Mouse (Mus musculus): Measurements from ENCODE around the gene Arxes2. TPM values are rescaled to one million over a fixed set of nuclear protein-coding genes. Genes with fewer than 3 reads are reported as not detected.
"Not testable (repeated sequence)": the region's sequence is repeated elsewhere in the genome, so short reads cannot be mapped to it uniquely, and the experiment has no call there.

The Arxes2 gene
- polyA plus RNA-seq, 1 experiment from 2014 or later, result 68.2 TPM

DNA sequence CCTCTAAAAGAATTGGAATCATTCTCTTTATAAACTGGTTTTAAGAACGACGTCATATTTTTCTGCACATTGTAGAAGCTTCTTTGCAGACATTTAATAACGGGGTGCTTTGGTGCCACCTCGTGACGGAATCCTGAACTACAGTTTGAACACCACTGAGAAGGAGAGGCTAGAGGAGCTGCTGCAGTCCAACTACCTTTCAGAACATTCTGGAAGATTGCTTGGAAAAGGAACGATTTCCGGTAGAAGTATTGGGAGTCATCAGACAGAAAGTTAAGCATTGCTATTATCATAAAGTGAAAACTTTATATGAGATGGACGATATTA lies 18.4 kb upstream of the Arxes2 start:
- Histone ChIP-seq H3K4me1 (no peaks in the 10 kb centered on the region), H3K9ac (no peak overlapping the region), H3K27me3 (replicated peaks) (no peaks in the 10 kb centered on the region), H3K9me3 (no peaks in the 10 kb centered on the region), H3K36me3 (no peaks in the 10 kb centered on the region), H3K4me3 (replicated peaks) (no peak overlapping the region), H3K27ac (no peak overlapping the region), H3K4me2 (no peak overlapping the region)
- ATAC-seq (ENCODE audit: insufficient read depth, low FRiP score, low read depth), result no peak
- 24% methylated on average over 8 of the region's 8 CpGs for WGBS

DNA sequence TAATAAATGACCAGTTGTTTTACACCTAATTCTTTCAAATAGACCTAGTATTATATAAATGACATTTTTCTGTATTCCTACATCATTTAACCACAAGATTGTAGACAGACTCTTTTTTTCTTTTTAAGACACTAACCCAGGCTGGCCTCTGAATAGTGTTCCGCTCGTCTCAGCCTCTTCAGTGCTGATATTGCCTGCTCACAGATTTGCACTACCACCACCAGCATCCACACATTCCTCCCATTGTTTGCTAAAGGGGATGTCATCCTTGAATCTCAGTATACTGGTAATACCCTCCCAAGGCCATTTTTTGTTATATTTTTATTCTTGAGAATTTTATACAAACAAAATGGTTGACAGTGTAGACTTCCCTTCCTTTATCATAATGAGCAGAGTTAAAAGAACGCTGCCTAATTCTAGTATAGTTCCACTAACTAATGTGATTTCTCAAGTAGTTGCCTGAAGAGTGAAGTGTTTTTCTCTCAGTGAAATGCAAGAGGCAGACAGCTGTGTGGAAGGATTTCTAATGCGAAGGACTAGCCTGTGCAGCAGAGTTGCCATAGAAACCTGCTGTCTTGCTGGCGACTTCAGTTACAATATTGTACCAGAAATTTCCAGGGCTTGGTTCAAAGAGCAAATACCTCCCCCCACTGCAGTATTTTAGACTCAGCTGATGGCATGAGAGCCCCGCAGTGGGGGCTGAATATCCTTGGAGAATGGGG lies 8.9 kb upstream of the Arxes2 start:
- H3K27me3 ChIP-seq (replicated peaks), result no peaks in the 10 kb centered on the region
- 71% methylated on average over 6 of the region's 6 CpGs for WGBS
- no peak overlapping the region for H3K4me3 ChIP-seq (replicated peaks)
- no peaks in the 10 kb centered on the region for H3K4me1 ChIP-seq
- no peaks in the 10 kb centered on the region for H3K36me3 ChIP-seq
- H3K9me3 ChIP-seq, result no peaks in the 10 kb centered on the region
- no peak overlapping the region for H3K27ac ChIP-seq
- no peak overlapping the region for H3K4me2 ChIP-seq
- no peak for ATAC-seq (ENCODE audit: insufficient read depth, low FRiP score, low read depth)
- no peak overlapping the region for H3K9ac ChIP-seq

DNA sequence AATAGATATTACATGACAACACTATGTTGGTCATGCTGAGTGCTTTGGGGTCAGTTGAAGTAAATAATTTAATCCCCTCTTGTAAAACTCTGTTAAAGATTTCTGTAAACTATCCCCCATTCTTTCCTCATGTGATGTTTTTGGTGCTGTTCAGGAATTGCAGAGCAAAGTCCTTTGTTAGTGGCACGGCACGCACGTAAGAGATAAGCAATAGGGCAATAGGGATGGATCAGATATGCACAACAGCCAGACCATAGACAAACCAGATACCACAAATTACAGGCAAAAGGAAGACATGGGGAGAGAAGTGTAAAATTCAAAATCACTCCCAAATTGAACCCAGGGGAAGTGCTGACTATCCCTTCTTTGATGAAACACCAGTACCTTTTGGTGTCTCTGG lies 7.4 kb upstream of the Arxes2 start:
- WGBS, result 80% methylated on average over 3 of the region's 3 CpGs
- Histone ChIP-seq H3K27ac (no peak overlapping the region), H3K36me3 (no peaks in the 10 kb centered on the region), H3K4me3 (replicated peaks) (no peak overlapping the region), H3K27me3 (replicated peaks) (no peaks in the 10 kb centered on the region), H3K9me3 (no peaks in the 10 kb centered on the region), H3K4me2 (no peak overlapping the region), H3K9ac (no peak overlapping the region), H3K4me1 (no peaks in the 10 kb centered on the region)
- no peak for ATAC-seq (ENCODE audit: insufficient read depth, low FRiP score, low read depth)

DNA sequence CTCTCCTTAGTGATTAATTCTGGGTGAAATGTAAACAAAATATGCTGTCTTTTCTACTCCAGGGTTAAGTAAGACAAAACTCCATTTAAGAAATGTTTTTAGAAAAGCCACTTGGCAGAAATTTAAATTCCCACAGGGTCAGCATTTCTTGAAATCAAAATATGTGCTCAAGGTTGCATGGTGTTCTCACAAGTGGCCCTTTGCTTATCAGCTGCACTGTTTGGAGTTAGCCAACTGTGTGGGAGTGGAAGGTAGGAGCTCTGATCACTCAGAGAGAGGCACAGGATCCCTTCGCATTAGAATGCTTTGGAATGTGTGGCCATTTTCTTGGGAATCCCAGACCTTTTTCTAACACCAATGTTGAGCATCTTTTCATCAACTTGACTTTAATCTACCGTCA lies 3.0 kb upstream of the Arxes2 start:
- Histone ChIP-seq H3K4me3 (replicated peaks) (no peak overlapping the region), H3K4me1 (no peaks in the 10 kb centered on the region), H3K9ac (no peak overlapping the region), H3K27me3 (replicated peaks) (no peaks in the 10 kb centered on the region), H3K36me3 (no peaks in the 10 kb centered on the region), H3K4me2 (no peak overlapping the region), H3K9me3 (no peaks in the 10 kb centered on the region), H3K27ac (no peak overlapping the region)
- 64% methylated on average over 2 of the region's 2 CpGs for WGBS
- no peak for ATAC-seq (ENCODE audit: insufficient read depth, low FRiP score, low read depth)

DNA sequence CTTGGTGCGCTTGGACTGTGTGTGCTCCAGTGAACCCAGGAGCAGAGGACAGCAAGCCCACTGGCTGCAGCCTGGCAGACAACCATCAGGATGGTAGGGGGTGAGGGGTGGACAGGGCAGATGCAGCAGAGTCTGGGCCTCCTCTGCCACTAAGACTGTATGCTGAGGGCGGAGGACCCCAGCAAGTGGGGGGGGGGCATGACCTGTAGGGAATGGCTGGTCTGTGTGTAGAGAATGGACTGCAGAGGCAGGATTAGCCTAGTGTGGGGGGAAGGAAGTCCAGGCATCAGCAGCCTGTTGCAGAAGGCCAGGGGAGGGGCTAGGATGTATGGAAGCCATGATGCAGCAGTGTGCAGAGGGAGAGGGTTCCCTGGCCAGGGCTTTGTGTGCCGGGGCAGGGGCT lies 431 bp upstream of the Arxes2 start:
- ATAC-seq (ENCODE audit: insufficient read depth, low FRiP score, low read depth), result peak; percentile 83
- not testable (repeated sequence) for H3K4me3 ChIP-seq (replicated peaks)
- 45% methylated on average over 2 of the region's 3 CpGs for WGBS

DNA sequence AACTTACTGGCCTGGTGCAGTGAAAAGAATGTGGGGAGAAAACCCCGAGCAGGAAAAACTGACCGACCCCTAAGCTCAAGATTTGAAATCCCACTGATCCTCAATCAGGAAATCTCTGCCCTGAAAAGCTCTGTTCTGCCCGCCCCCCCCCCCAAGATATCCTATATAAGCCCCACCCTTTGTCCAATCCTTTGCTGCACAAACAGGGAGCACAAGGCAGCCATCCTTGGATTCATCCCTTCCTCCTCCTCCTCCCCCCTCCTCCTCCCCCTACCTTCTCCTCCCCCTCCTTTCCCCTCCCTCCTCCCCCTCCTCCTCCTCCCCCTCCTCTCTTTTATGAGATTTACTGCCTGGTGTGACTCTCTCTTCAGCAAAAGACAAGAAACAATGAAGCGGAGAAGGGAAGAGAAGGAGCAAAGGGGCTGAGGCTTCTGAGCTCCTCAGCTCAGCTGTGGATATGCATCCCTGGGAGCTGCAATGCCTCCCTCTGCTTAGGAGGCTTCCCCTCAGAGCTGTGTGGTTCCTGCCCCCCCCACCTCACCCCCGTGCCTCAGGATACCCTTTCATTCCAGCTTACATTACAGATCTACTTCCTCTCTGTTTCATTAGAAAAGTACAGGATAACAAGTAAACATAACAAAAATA lies 13.7 kb downstream of the Arxes2 start:
- Histone ChIP-seq H3K4me3 (replicated peaks) (no peak overlapping the region), H3K27ac (no peak overlapping the region), H3K9me3 (no peaks in the 10 kb centered on the region), H3K9ac (no peak overlapping the region), H3K4me1 (no peaks in the 10 kb centered on the region), H3K27me3 (replicated peaks) (no peaks in the 10 kb centered on the region), H3K36me3 (no peaks in the 10 kb centered on the region), H3K4me2 (no peak overlapping the region)
- ATAC-seq (ENCODE audit: insufficient read depth, low FRiP score, low read depth), result no peak
- 40% methylated on average over 5 of the region's 5 CpGs for WGBS

More for the DNA sequence above, 431 bp upstream of the Arxes2 start:
- not testable (repeated sequence) for H3K4me2 ChIP-seq; H3K4me1 ChIP-seq; H3K36me3 ChIP-seq; H3K9me3 ChIP-seq; H3K27ac ChIP-seq; H3K27me3 ChIP-seq (replicated peaks); H3K9ac ChIP-seq

DNA sequence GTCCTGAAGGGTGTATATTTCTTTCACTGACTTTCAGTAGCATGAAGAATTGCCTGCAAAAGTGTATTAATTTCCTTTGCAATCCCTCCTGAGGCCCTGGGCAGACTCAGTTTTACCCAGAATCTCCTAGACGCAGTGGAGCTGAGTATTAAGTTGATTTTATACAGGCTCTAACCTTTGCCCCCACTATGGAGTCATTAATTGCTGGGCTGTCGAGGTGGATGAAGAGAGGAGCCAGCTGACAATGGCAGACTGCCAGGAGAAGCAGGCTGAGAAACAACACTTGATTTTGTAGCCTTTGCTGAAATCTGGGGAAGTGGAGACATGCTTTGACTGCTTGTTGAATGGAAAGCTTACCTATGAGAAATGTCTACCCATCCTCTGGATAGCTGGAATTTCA lies 20.8 kb downstream of the Arxes2 start:
- ATAC-seq (ENCODE audit: insufficient read depth, low FRiP score, low read depth), result peak; percentile 60; the same call in 1 of the 2 replicates
- Histone ChIP-seq H3K4me2 (no peak overlapping the region), H3K9ac (no peak overlapping the region), H3K4me1 (no peaks in the 10 kb centered on the region), H3K36me3 (no peaks in the 10 kb centered on the region), H3K27ac (peak overlapping the region; percentile 26; the same call in 1 of the 2 replicates), H3K9me3 (no peaks in the 10 kb centered on the region), H3K27me3 (replicated peaks) (no peaks in the 10 kb centered on the region), H3K4me3 (replicated peaks) (no peak overlapping the region)
- 20% methylated on average over 2 of the region's 2 CpGs for WGBS

DNA sequence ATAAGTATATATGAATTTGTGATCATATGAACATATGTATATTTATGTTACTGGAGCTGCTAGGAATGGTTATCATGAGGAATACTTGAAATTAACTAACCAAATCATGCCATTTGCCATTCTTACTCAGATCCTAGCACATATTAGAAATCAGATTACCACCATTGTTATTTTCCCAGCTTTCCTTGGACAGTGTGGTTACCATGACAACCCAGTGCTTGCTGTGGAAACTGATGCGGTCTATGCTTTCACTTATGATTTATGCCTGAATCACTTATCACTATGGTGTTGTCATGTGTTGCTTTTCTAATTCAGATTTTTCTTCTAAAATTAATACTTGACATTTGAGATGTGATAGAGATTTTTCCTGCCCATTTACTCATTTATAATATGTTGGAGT lies 36.7 kb downstream of the Arxes2 start:
- Histone ChIP-seq H3K4me2 (no peak overlapping the region), H3K4me1 (no peaks in the 10 kb centered on the region), H3K36me3 (no peaks in the 10 kb centered on the region), H3K27ac (no peak overlapping the region), H3K9ac (no peak overlapping the region), H3K4me3 (replicated peaks) (no peak overlapping the region), H3K9me3 (no peaks in the 10 kb centered on the region), H3K27me3 (replicated peaks) (no peaks in the 10 kb centered on the region)
- 50% methylated on average over 1 of the region's 1 CpGs for WGBS
- no peak for ATAC-seq (ENCODE audit: insufficient read depth, low FRiP score, low read depth)

DNA sequence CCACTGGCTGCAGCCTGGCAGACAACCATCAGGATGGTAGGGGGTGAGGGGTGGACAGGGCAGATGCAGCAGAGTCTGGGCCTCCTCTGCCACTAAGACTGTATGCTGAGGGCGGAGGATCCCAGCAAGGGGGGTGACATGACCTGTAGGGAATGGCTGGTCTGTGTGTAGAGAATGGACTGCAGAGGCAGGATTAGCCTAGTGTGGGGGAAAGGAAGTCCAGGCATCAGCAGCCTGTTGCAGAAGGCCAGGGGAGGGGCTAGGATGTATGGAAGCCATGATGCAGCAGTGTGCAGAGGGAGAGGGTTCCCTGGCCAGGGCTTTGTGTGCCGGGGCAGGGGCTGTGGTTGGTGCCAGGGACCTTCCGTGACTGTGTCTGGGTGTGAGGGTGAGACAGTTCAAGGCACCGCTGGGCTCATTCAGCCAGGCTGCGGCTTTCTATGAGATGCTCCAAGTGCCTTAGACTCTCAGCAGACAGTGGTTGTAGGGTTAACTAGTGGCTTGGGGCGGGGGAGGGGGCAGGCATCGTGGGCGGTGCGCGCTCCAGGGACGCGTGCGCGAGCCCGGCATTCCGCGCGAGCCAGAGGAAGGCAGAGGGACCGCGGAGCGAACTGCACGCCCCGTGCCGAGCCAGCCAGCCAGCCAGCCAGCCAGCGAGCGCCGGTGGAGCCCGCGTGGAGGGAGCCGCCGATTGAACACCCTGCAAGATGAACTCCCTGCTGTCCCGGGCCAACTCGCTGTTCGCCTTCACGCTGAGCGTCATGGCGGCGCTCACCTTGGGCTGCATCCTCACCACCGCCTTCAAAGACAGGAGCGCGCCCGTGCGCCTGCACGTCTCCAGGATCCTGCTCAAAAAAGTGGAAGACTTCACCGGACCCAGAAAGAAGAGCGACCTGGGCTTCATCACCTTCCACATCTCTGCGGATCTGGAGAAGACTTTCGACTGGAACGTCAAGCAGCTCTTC lies 39.5 kb downstream of the Arxes2 start, which contains the start of gene Arxes1:
Gene Arxes1 (plus strand): TSS at position 569 of the 965 bp plus-strand sequence.
- not testable (repeated sequence) for H3K36me3 ChIP-seq; H3K4me1 ChIP-seq; H3K9ac ChIP-seq; H3K27ac ChIP-seq; H3K27me3 ChIP-seq (replicated peaks); H3K9me3 ChIP-seq
- H3K4me2 ChIP-seq, result peak within 1 kb of the TSS; percentile 37
- ATAC-seq (ENCODE audit: insufficient read depth, low FRiP score, low read depth), result peak; percentile 91
- whole genome bisulfite sequencing, result 17% methylated on average over 14 of the region's 49 CpGs
- H3K4me3 ChIP-seq (replicated peaks), result peak within 1 kb of the TSS; percentile 17

DNA sequence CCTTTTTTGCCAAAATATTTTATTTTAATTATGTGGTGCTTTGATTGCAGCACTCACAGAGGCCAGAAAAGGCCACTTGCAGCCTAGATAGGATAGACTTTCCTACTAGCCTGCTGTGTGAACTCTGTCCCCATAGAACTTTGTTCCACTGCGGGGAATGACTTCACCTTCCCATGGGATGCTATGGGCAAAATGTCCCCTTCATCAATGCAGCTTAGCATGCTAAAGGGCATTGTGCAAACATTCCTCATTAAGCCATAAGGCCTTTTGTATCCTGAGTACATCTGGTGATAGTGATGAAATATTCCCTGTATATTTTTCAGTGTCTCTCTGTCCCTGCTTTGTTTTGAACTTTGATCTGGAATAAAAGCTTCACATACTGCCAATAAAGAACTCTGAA lies 50.1 kb downstream of the Arxes2 start:
- no peak overlapping the region for H3K4me3 ChIP-seq (replicated peaks)
- H3K27ac ChIP-seq, result no peak overlapping the region
- no peaks in the 10 kb centered on the region for H3K27me3 ChIP-seq (replicated peaks)
- no peaks in the 10 kb centered on the region for H3K9me3 ChIP-seq
- no peak overlapping the region for H3K9ac ChIP-seq
- WGBS, result 84% methylated on average over 1 of the region's 1 CpGs
- no peaks in the 10 kb centered on the region for H3K36me3 ChIP-seq
- H3K4me2 ChIP-seq, result no peak overlapping the region
- ATAC-seq (ENCODE audit: insufficient read depth, low FRiP score, low read depth), result no peak
- H3K4me1 ChIP-seq, result no peaks in the 10 kb centered on the region

Measured in stomach, embryonic 15.5 days (tissue).